Mouse (Mus musculus) hindbrain, postnatal 0 days (tissue): Measurements from ENCODE around the gene Upk3a. TPM values are rescaled to one million over a fixed set of nuclear protein-coding genes. Genes with fewer than 3 reads are reported as not detected.
A peak's percentile ranks its signal among the peaks of the same experiment; 100 is the strongest.
"Not testable (repeated sequence)": the region's sequence is repeated elsewhere in the genome, so short reads cannot be mapped to it uniquely, and the experiment has no call there.

Experiments used
- ATAC-seq: fragments of 200-750 bp; cut with Nextera tagmentation; 2 replicates; pipeline ENCODE4 v1.8.0; 2017; ENCODE audit warnings: mild to moderate bottlenecking, moderate TSS enrichment, moderate library complexity
- DNase-seq: peaks from one replicate; pipeline ENCODE4 v3.0.0-alpha.2; 2015; ENCODE audit warnings: low spot score
- H3K27ac ChIP-seq: fragments of 300-500 bp; sonication (generic); 2 replicates; pipeline ENCODE4 v1.5.1; 2014; ENCODE audit warnings: mild to moderate bottlenecking
- H3K27me3 ChIP-seq: fragments of 300-500 bp; sonication (generic); 2 replicates; pipeline ENCODE4 v1.6.1; 2014; ENCODE audit warnings: low read length, mixed read lengths; ENCODE audit not compliant: insufficient read depth
- H3K36me3 ChIP-seq: fragments of 300-500 bp; sonication (generic); 2 replicates; pipeline ENCODE4 v1.6.1; 2014; ENCODE audit warnings: low read length, mixed read lengths; ENCODE audit not compliant: insufficient read depth
- H3K4me1 ChIP-seq: fragments of 300-500 bp; sonication (generic); 2 replicates; pipeline ENCODE4 v1.6.1; 2014; ENCODE audit warnings: antibody characterized with exemption, low read length, mixed read lengths; ENCODE audit not compliant: insufficient read depth
- H3K4me2 ChIP-seq: fragments of 300-500 bp; sonication (generic); 2 replicates; pipeline ENCODE4 v1.6.1; 2014; ENCODE audit warnings: low read depth, mild to moderate bottlenecking, low read length, moderate library complexity, mixed read lengths
- H3K4me3 ChIP-seq: fragments of 300-500 bp; sonication (generic); 2 replicates; pipeline ENCODE4 v1.5.1; 2014; ENCODE audit warnings: low read length
- H3K9ac ChIP-seq: fragments of 300-500 bp; sonication (generic); replicated peaks from 2 replicates; pipeline ENCODE4 v1.6.1; 2014; ENCODE audit warnings: mild to moderate bottlenecking, low read length, moderate library complexity, mixed read lengths
- H3K9me3 ChIP-seq: fragments of 300-500 bp; sonication (generic); 2 replicates; pipeline ENCODE4 v1.6.1; 2016; ENCODE audit warnings: low read length, mixed read lengths
- CTCF ChIP-seq: IDR thresholded peaks from 2 replicates; pipeline ENCODE4 v1.5.1; 2016; ENCODE audit warnings: antibody characterized with exemption, control low read depth, low read depth
- WGBS: fragments of 180-500 bp; shearing (Covaris S2); extraction: QIAGEN DNeasy Blood & Tissue Kit; methylation state at CpG from one replicate; pipeline ENCODE4 v1.1.7; 2014; 5-methylcytosine and 5-hydroxymethylcytosine counted together
- polyA plus RNA-seq: library from polyadenylated mRNA; unstranded; fragments of >200 nt; fragmentation: Nextera tagmentation; extraction: Ambion mirVana; gene quantifications from 2 replicates; pipeline ENCODE4 v1.2.1, GENCODE M21; 2015
- total RNA-seq: library from RNA; depleted of rRNA; stranded (reverse); fragments of >200 nt; gene quantifications from 2 replicates; pipeline ENCODE4 v1.2.3, GENCODE M21; 2014

Upk3a gene
- total and polyA plus RNA-seq, 2 experiments from 2014 or later = 2.6 to 6.5 TPM

- DNase-seq = no peak
- Histone ChIP-seq H3K27me3 (no peaks in the 10 kb centered on the region), H3K36me3 (no peaks in the 10 kb centered on the region), H3K4me3 (no peak overlapping the region), H3K9ac (no peak overlapping the region), H3K4me2 (0 out of 2 replicates have a peak overlapping the region, but pooled peaks have one; percentile 0), H3K27ac (no peak overlapping the region), H3K4me1 (peaks cover 10% of the 10 kb centered on the region; the same call in 1 of the 2 replicates), H3K9me3 (no peaks in the 10 kb centered on the region)
- 66% methylated on average over 11 of the region's 11 CpGs for WGBS
- ATAC-seq = no peak
- no peak for TF ChIP-seq CTCF
These were observed 1.2 kb upstream of the Upk3a start for GRCm38 (mm10) chr15:85015771-85016170.

- Histone ChIP-seq H3K4me2 (no peak overlapping the region), H3K27me3 (no peaks in the 10 kb centered on the region), H3K4me3 (no peak overlapping the region), H3K4me1 (peaks cover 3% of the 10 kb centered on the region; the same call in 1 of the 2 replicates), H3K9ac (no peak overlapping the region), H3K27ac (no peak overlapping the region), H3K9me3 (no peaks in the 10 kb centered on the region), H3K36me3 (no peaks in the 10 kb centered on the region)
- TF ChIP-seq CTCF = no peak
- WGBS = 69% methylated on average over 4 of the region's 4 CpGs
- ATAC-seq (no peak), DNase-seq (no peak)
These were observed 5.3 kb downstream of the Upk3a start for GRCm38 (mm10) chr15:85022211-85022610.

GRCm38 (mm10) chr15:85026197-85026596, 9.3 kb downstream of the Upk3a start:
- H3K36me3 ChIP-seq = no peaks in the 10 kb centered on the region
- H3K27me3 ChIP-seq = no peaks in the 10 kb centered on the region
- DNase-seq = no peak
- 81% methylated on average over 4 of the region's 4 CpGs for WGBS
- H3K27ac ChIP-seq = no peak overlapping the region
- H3K9me3 ChIP-seq = no peaks in the 10 kb centered on the region
- ATAC-seq = no peak
- no peak for TF ChIP-seq CTCF
- H3K4me1 ChIP-seq = no peaks in the 10 kb centered on the region
- no peak overlapping the region for H3K4me2 ChIP-seq
- H3K9ac ChIP-seq = no peak overlapping the region
- no peak overlapping the region for H3K4me3 ChIP-seq

GRCm38 (mm10) chr15:85027740-85028139, 10.8 kb downstream of the Upk3a start:
- Histone ChIP-seq H3K27me3 (no peaks in the 10 kb centered on the region), H3K9me3 (no peaks in the 10 kb centered on the region), H3K9ac (no peak overlapping the region), H3K4me2 (no peak overlapping the region), H3K4me3 (no peak overlapping the region), H3K36me3 (no peaks in the 10 kb centered on the region), H3K27ac (no peak overlapping the region), H3K4me1 (no peaks in the 10 kb centered on the region)
- WGBS = 49% methylated on average over 4 of the region's 4 CpGs
- no peak for DNase-seq
- ATAC-seq = no peak
- TF ChIP-seq CTCF = no peak

GRCm38 (mm10) chr15:85028648-85029047, 11.7 kb downstream of the Upk3a start, which contains the start of gene Fam118a:
TSS of gene Fam118a (plus strand) at chr15:85028948.
- ATAC-seq, DNase-seq, H3K9me3 ChIP-seq, H3K9ac ChIP-seq, H3K27me3 ChIP-seq, H3K4me2 ChIP-seq, H3K4me1 ChIP-seq, H3K36me3 ChIP-seq, H3K27ac ChIP-seq, H3K4me3 ChIP-seq: not testable (repeated sequence)
- 52% methylated on average over 1 of the region's 1 CpGs for WGBS

- not testable (repeated sequence) for DNase-seq, H3K4me2 ChIP-seq, H3K4me3 ChIP-seq, ATAC-seq, H3K9ac ChIP-seq, H3K27me3 ChIP-seq, H3K36me3 ChIP-seq, H3K27ac ChIP-seq, H3K4me1 ChIP-seq, H3K9me3 ChIP-seq
- 82% methylated on average over 1 of the region's 1 CpGs for WGBS
These were observed 13.7 kb downstream of the Upk3a start for GRCm38 (mm10) chr15:85030643-85031042.

- no peak overlapping the region for H3K4me2 ChIP-seq
- WGBS = 44% methylated on average over 3 of the region's 3 CpGs
- TF ChIP-seq CTCF = no peak
- H3K36me3 ChIP-seq = no peaks in the 10 kb centered on the region
- H3K27me3 ChIP-seq = no peaks in the 10 kb centered on the region
- 0 out of 2 replicates have a peak, but pooled peaks cover 8% of the 10 kb centered on the region for H3K4me1 ChIP-seq
- no peak overlapping the region for H3K27ac ChIP-seq
- DNase-seq = peak; percentile 60
- no peak for ATAC-seq
- H3K9me3 ChIP-seq = no peaks in the 10 kb centered on the region
- no peak overlapping the region for H3K4me3 ChIP-seq
- H3K9ac ChIP-seq = no peak overlapping the region
These were observed 14.9 kb downstream of the Upk3a start for GRCm38 (mm10) chr15:85031866-85032265.

GRCm38 (mm10) chr15:85033916-85034315, 17.0 kb downstream of the Upk3a start:
- not testable (repeated sequence) for H3K36me3 ChIP-seq, H3K4me3 ChIP-seq, H3K27ac ChIP-seq, H3K9ac ChIP-seq, H3K27me3 ChIP-seq, H3K4me2 ChIP-seq, ATAC-seq, H3K9me3 ChIP-seq, DNase-seq
- WGBS = 62% methylated on average over 7 of the region's 7 CpGs
- H3K4me1 ChIP-seq = peaks cover 19% of the 10 kb centered on the region
